Mouse (Mus musculus) neural tube, embryonic 14.5 days (tissue): ENCODE results near the gene Snx29. TPM values are rescaled to one million over a fixed set of nuclear protein-coding genes. Genes with fewer than 3 reads are reported as not detected.

Source experiments
- ATAC-seq: fragments of 200-750 bp; cut with Nextera tagmentation; 2 replicates; pipeline ENCODE4 v1.8.0; 2017; ENCODE audit warnings: low read depth, mild to moderate bottlenecking, moderate TSS enrichment, moderate library complexity
- H3K27ac ChIP-seq: fragments of 300-500 bp; sonication (generic); 2 replicates; pipeline ENCODE4 v1.5.1; 2014; ENCODE audit warnings: low read depth, mild to moderate bottlenecking, control low read depth, low read length, moderate library complexity, mixed read lengths
- H3K27me3 ChIP-seq: fragments of 300-500 bp; sonication (generic); 2 replicates; pipeline ENCODE4 v1.6.1; 2014; ENCODE audit warnings: low read length; ENCODE audit not compliant: control insufficient read depth, insufficient read depth
- H3K36me3 ChIP-seq: fragments of 300-500 bp; sonication (generic); 2 replicates; pipeline ENCODE4 v1.6.1; 2014; ENCODE audit warnings: low read length, mixed read lengths; ENCODE audit not compliant: control insufficient read depth, insufficient read depth
- H3K4me1 ChIP-seq: fragments of 300-500 bp; sonication (generic); 2 replicates; pipeline ENCODE4 v1.6.1; 2014; ENCODE audit warnings: low read length; ENCODE audit not compliant: control insufficient read depth, insufficient read depth
- H3K4me2 ChIP-seq: fragments of 300-500 bp; sonication (generic); 2 replicates; pipeline ENCODE4 v1.6.1; 2014; ENCODE audit warnings: mild to moderate bottlenecking, low read depth, low read length, control low read depth
- H3K4me3 ChIP-seq: fragments of 300-500 bp; sonication (generic); 2 replicates; pipeline ENCODE4 v1.5.1; 2014; ENCODE audit warnings: low read depth, low read length, control low read depth, mixed read lengths
- H3K9ac ChIP-seq: fragments of 300-500 bp; sonication (generic); replicated peaks from 2 replicates; pipeline ENCODE4 v1.6.1; 2014; ENCODE audit warnings: low read depth, mild to moderate bottlenecking, control low read depth, low read length, mixed read lengths
- H3K9me3 ChIP-seq: fragments of 300-500 bp; sonication (generic); 2 replicates; pipeline ENCODE4 v1.6.1; 2016; ENCODE audit warnings: low read length; ENCODE audit not compliant: control insufficient read depth
- WGBS: fragments of 180-500 bp; shearing (Covaris S2); extraction: QIAGEN DNeasy Blood & Tissue Kit; methylation state at CpG from one replicate; pipeline ENCODE4 v1.1.7; 2014; 5-methylcytosine and 5-hydroxymethylcytosine counted together
- polyA plus RNA-seq: library from polyadenylated mRNA; unstranded; fragments of >200 nt; fragmentation: Nextera tagmentation; extraction: Ambion mirVana; gene quantifications from 2 replicates; pipeline ENCODE4 v1.2.1, GENCODE M21; 2014

The Snx29 gene
- polyA plus RNA-seq, 1 experiment from 2014 or later: 21.5 TPM

- H3K4me2 ChIP-seq: no peak overlapping the region
- H3K9me3 ChIP-seq: no peaks in the 10 kb centered on the region
- no peaks in the 10 kb centered on the region for H3K4me1 ChIP-seq
- H3K27ac ChIP-seq: no peak overlapping the region
- 96% methylated on average over 1 of the region's 1 CpGs for WGBS
- ATAC-seq: no peak
- no peak overlapping the region for H3K4me3 ChIP-seq
- no peaks in the 10 kb centered on the region for H3K27me3 ChIP-seq
- no peak overlapping the region for H3K9ac ChIP-seq
- no peaks in the 10 kb centered on the region for H3K36me3 ChIP-seq
Measured at GRCm38 (mm10) chr16:11601336-11602082, 278.8 kb downstream of the Snx29 start.

- H3K36me3 ChIP-seq: no peaks in the 10 kb centered on the region
- H3K9ac ChIP-seq: no peak overlapping the region
- 78% methylated on average over 5 of the region's 5 CpGs for WGBS
- no peak overlapping the region for H3K4me3 ChIP-seq
- H3K4me1 ChIP-seq: no peaks in the 10 kb centered on the region
- H3K4me2 ChIP-seq: no peak overlapping the region
- no peak for ATAC-seq
- no peaks in the 10 kb centered on the region for H3K27me3 ChIP-seq
- no peak overlapping the region for H3K27ac ChIP-seq
- no peaks in the 10 kb centered on the region for H3K9me3 ChIP-seq
Measured at GRCm38 (mm10) chr16:11603667-11604422, 281.1 kb downstream of the Snx29 start.

GRCm38 (mm10) chr16:11612526-11613126 lies 289.9 kb downstream of the Snx29 start:
- WGBS: 73% methylated on average over 3 of the region's 3 CpGs
- Histone ChIP-seq H3K4me3 (no peak overlapping the region), H3K9me3 (no peaks in the 10 kb centered on the region), H3K36me3 (no peaks in the 10 kb centered on the region), H3K27ac (no peak overlapping the region), H3K4me1 (no peaks in the 10 kb centered on the region), H3K27me3 (no peaks in the 10 kb centered on the region), H3K4me2 (no peak overlapping the region), H3K9ac (no peak overlapping the region)
- ATAC-seq: no peak

GRCm38 (mm10) chr16:11614401-11615014 lies 291.8 kb downstream of the Snx29 start:
- ATAC-seq: no peak
- WGBS: 88% methylated on average over 3 of the region's 3 CpGs
- Histone ChIP-seq H3K4me3 (no peak overlapping the region), H3K4me2 (no peak overlapping the region), H3K27me3 (no peaks in the 10 kb centered on the region), H3K9me3 (no peaks in the 10 kb centered on the region), H3K9ac (no peak overlapping the region), H3K36me3 (no peaks in the 10 kb centered on the region), H3K4me1 (no peaks in the 10 kb centered on the region), H3K27ac (no peak overlapping the region)

- Histone ChIP-seq H3K9ac (no peak overlapping the region), H3K4me3 (no peak overlapping the region), H3K27ac (no peak overlapping the region), H3K36me3 (no peaks in the 10 kb centered on the region), H3K4me2 (no peak overlapping the region), H3K9me3 (no peaks in the 10 kb centered on the region), H3K27me3 (no peaks in the 10 kb centered on the region), H3K4me1 (no peaks in the 10 kb centered on the region)
- ATAC-seq: no peak
- WGBS: 76% methylated on average over 2 of the region's 2 CpGs
Measured at GRCm38 (mm10) chr16:11615633-11616032, 292.9 kb downstream of the Snx29 start.

GRCm38 (mm10) chr16:11619951-11620350 lies 297.2 kb downstream of the Snx29 start:
- H3K9me3 ChIP-seq: no peaks in the 10 kb centered on the region
- no peak overlapping the region for H3K9ac ChIP-seq
- 94% methylated on average over 2 of the region's 2 CpGs for WGBS
- H3K4me2 ChIP-seq: no peak overlapping the region
- H3K27ac ChIP-seq: no peak overlapping the region
- H3K4me3 ChIP-seq: no peak overlapping the region
- H3K36me3 ChIP-seq: no peaks in the 10 kb centered on the region
- ATAC-seq: no peak
- no peaks in the 10 kb centered on the region for H3K27me3 ChIP-seq
- no peaks in the 10 kb centered on the region for H3K4me1 ChIP-seq

GRCm38 (mm10) chr16:11621042-11621441 lies 298.3 kb downstream of the Snx29 start:
- no peaks in the 10 kb centered on the region for H3K4me1 ChIP-seq
- H3K9me3 ChIP-seq: no peaks in the 10 kb centered on the region
- H3K4me3 ChIP-seq: no peak overlapping the region
- no peak overlapping the region for H3K9ac ChIP-seq
- no peak overlapping the region for H3K27ac ChIP-seq
- no peaks in the 10 kb centered on the region for H3K27me3 ChIP-seq
- WGBS: 83% methylated on average over 3 of the region's 3 CpGs
- no peaks in the 10 kb centered on the region for H3K36me3 ChIP-seq
- H3K4me2 ChIP-seq: no peak overlapping the region
- ATAC-seq: no peak

- no peaks in the 10 kb centered on the region for H3K36me3 ChIP-seq
- H3K27ac ChIP-seq: no peak overlapping the region
- no peaks in the 10 kb centered on the region for H3K4me1 ChIP-seq
- H3K27me3 ChIP-seq: no peaks in the 10 kb centered on the region
- ATAC-seq: no peak
- no peaks in the 10 kb centered on the region for H3K9me3 ChIP-seq
- 50% methylated on average over 1 of the region's 1 CpGs for WGBS
- no peak overlapping the region for H3K9ac ChIP-seq
- no peak overlapping the region for H3K4me2 ChIP-seq
- H3K4me3 ChIP-seq: no peak overlapping the region
Measured at GRCm38 (mm10) chr16:11621664-11622063, 299.0 kb downstream of the Snx29 start.

- H3K4me3 ChIP-seq: no peak overlapping the region
- no peak overlapping the region for H3K4me2 ChIP-seq
- no peak overlapping the region for H3K27ac ChIP-seq
- H3K9ac ChIP-seq: no peak overlapping the region
- no peaks in the 10 kb centered on the region for H3K36me3 ChIP-seq
- WGBS: 85% methylated on average over 3 of the region's 3 CpGs
- H3K9me3 ChIP-seq: no peaks in the 10 kb centered on the region
- H3K27me3 ChIP-seq: no peaks in the 10 kb centered on the region
- no peaks in the 10 kb centered on the region for H3K4me1 ChIP-seq
- ATAC-seq: no peak
Measured at GRCm38 (mm10) chr16:11623032-11623431, 300.3 kb downstream of the Snx29 start.
